Mouse (Mus musculus): ENCODE measurements around the gene Ppp2r5b. TPM values are rescaled to one million over a fixed set of nuclear protein-coding genes. Genes with fewer than 3 reads are reported as not detected.

The Ppp2r5b gene
- polyA plus RNA-seq (2017; shearing (Covaris generic)): 15.8 TPM

GRCm38 (mm10) chr19:6235084-6236052, at the start of gene Ppp2r5b:
Gene Ppp2r5b (minus strand): TSS chr19:6235872.

GRCm38 (mm10) chr19:6276426-6277421, 41.1 kb upstream of the Ppp2r5b start, which contains the start of gene Ehd1:
Gene Ehd1 (plus strand): TSS chr19:6276725.

DNA sequence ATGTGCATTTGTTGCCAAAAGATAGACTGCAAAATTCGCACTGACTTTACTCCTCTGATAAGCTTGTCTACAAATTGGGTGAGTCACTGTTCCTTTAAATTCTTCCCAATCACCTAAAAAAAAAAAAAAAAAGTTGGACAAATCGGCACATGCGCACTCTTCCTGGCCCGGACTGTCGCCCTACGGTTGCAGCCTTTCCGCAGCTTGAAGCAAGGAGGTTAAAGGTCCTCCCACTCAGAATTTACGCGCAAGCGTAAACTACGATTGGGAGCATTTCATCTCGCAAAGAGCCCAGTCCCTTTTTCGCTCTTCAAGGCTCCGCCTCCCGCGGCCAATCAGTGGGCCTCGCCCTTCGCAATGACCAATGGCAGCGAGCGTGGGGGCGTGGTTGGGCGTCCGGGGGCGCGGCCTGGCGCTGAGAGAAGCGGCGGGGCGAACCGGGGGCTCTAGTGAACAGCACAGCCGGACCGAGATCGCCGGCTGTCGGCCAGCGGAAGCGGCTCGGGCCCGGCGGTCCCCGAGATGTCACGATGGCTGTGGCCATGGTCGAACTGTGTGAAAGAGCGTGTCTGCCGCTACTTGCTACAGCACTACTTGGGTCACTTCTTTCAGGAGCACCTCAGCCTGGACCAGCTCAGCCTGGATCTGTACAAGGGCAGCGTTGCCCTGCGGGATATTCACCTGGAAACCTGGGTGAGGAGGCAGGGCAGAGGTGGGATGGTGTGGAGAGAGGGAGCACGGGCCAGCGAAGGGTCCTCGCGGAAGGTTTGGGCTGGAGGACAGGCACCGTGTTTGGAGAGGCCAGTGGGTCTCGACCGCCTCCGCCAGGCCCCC, 5.8 kb upstream of the Ppp2r5b start, which contains the start of gene Atg2a:
TSS of gene Atg2a (plus strand) at position 395 of the 834 bp plus-strand sequence.

DNA sequence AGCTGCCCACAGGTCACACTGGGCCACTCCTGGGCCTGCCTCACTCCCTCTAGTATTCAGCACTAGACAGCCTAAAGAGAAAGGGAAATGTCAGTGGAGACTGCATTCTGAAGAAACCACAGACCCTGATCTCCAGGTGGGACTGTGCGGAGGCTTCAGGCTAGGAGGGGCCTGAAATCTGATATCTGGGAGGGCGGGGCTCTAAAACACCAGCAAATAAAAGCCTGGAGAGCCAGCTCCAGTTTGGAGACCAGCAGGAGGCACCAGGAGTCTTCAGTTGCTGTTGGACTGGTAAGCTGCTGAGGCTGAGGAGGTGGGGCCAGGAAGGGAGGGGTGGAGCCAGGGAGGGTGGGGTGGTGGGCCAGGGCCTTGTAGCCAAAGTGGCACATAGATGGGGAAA, 9.5 kb downstream of the Ppp2r5b start, which contains the start of gene Gpha2:
TSS of gene Gpha2 (plus strand) at position 246 of the 400 bp plus-strand sequence.

DNA sequence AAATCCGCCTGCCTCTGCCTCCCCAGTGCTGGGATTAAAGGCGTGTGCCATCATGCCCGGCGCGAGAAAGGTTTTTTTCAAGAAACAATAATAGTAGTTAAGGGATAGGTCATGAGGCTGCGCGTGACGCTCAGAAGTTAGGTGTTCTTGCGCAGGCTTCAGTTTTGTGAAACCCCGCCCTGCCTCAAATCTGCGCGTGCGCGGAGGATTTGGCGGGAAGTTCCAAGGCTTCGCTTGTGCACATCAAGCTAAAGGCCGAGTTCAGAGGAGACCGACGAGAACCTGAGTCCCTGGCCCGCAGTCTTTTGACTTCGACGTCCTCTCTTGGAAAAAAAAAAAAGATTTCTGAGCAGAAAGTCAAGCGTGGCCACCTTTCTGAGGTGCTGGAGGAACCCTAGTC, 51.5 kb downstream of the Ppp2r5b start, which contains the start of gene Majin:
TSS of gene Majin (plus strand) at position 258 of the 400 bp plus-strand sequence.

Other genes starting within 250 kb of the Ppp2r5b start
- gene Slc22a20, start 249.7 kb downstream of the Ppp2r5b start, polyA plus RNA-seq (2017; shearing (Covaris generic)): not detected
- gene Capn1, start 220.0 kb downstream of the Ppp2r5b start, polyA plus RNA-seq (2017; shearing (Covaris generic)): 43.6 TPM
- 55.4 TPM for gene Syvn1, start 189.3 kb downstream of the Ppp2r5b start, polyA plus RNA-seq (2017; shearing (Covaris generic))
- gene Mrpl49, start 178.1 kb downstream of the Ppp2r5b start, polyA plus RNA-seq (2017; shearing (Covaris generic)): 22.8 TPM
- gene Fau, start 178.0 kb downstream of the Ppp2r5b start, polyA plus RNA-seq (2017; shearing (Covaris generic)): 995 TPM
- gene Znhit2, start 174.7 kb downstream of the Ppp2r5b start, polyA plus RNA-seq (2017; shearing (Covaris generic)): 17.7 TPM
- gene Tm7sf2, start 167.5 kb downstream of the Ppp2r5b start, polyA plus RNA-seq (2017; shearing (Covaris generic)): 6.2 TPM
- gene Vps51, start 158.6 kb downstream of the Ppp2r5b start, polyA plus RNA-seq (2017; shearing (Covaris generic)): 79.3 TPM
- not detected for gene Tmem262, start 155.8 kb downstream of the Ppp2r5b start, polyA plus RNA-seq (2017; shearing (Covaris generic))
- gene Gm28374, start 153.6 kb downstream of the Ppp2r5b start, polyA plus RNA-seq (2017; shearing (Covaris generic)): 1.2 TPM
- 26.0 TPM for gene Zfpl1, start 150.9 kb downstream of the Ppp2r5b start, polyA plus RNA-seq (2017; shearing (Covaris generic))
- gene Cdca5, start 150.9 kb downstream of the Ppp2r5b start, polyA plus RNA-seq (2017; shearing (Covaris generic)): 0.80 TPM
- not detected for gene AC131692.1, start 141.5 kb downstream of the Ppp2r5b start, polyA plus RNA-seq (2017; shearing (Covaris generic))
- not detected for gene Naaladl1, start 130.1 kb downstream of the Ppp2r5b start, polyA plus RNA-seq (2017; shearing (Covaris generic))
- gene Sac3d1, start 117.2 kb downstream of the Ppp2r5b start, polyA plus RNA-seq (2017; shearing (Covaris generic)): 6.3 TPM
- gene Snx15, start 107.6 kb downstream of the Ppp2r5b start, polyA plus RNA-seq (2017; shearing (Covaris generic)): 28.8 TPM
- not detected for gene Batf2, start 94.9 kb downstream of the Ppp2r5b start, polyA plus RNA-seq (2017; shearing (Covaris generic))
- 38.1 TPM for gene Arl2, start 94.3 kb downstream of the Ppp2r5b start, polyA plus RNA-seq (2017; shearing (Covaris generic))
- gene Majin, start 51.5 kb downstream of the Ppp2r5b start, polyA plus RNA-seq (2017; shearing (Covaris generic)): 0.33 TPM
- gene Gpha2, start 9.5 kb downstream of the Ppp2r5b start, polyA plus RNA-seq (2017; shearing (Covaris generic)): not detected
- 70.6 TPM for gene Atg2a, start 5.8 kb upstream of the Ppp2r5b start, polyA plus RNA-seq (2017; shearing (Covaris generic))
- 38.7 TPM for gene Ehd1, start 40.9 kb upstream of the Ppp2r5b start, polyA plus RNA-seq (2017; shearing (Covaris generic))
- 0.48 TPM for gene Cdc42bpg, start 70.6 kb upstream of the Ppp2r5b start, polyA plus RNA-seq (2017; shearing (Covaris generic))
- 31.5 TPM for gene Men1, start 99.1 kb upstream of the Ppp2r5b start, polyA plus RNA-seq (2017; shearing (Covaris generic))
- 103 TPM for gene Map4k2, start 105.3 kb upstream of the Ppp2r5b start, polyA plus RNA-seq (2017; shearing (Covaris generic))
- 491 TPM for gene Sf1, start 127.8 kb upstream of the Ppp2r5b start, polyA plus RNA-seq (2017; shearing (Covaris generic))
- 2.7 TPM for gene Pygm, start 148.5 kb upstream of the Ppp2r5b start, polyA plus RNA-seq (2017; shearing (Covaris generic))
- gene Rasgrp2, start 163.5 kb upstream of the Ppp2r5b start, polyA plus RNA-seq (2017; shearing (Covaris generic)): 246 TPM
- 0.63 TPM for gene Nrxn2, start 182.9 kb upstream of the Ppp2r5b start, polyA plus RNA-seq (2017; shearing (Covaris generic))